Mouse (Mus musculus) cerebellum, adult 18-20 months (tissue): ENCODE measurements around the gene Ovgp1.
"Not testable (repeated sequence)": the region's sequence is repeated elsewhere in the genome, so short reads cannot be mapped to it uniquely, and the experiment has no call there.

Experiments used
- DNase-seq, 2 experiments: peaks; one replicate each; pipeline ENCODE4 v3.0.0; 2021

Gene Ovgp1

DNA sequence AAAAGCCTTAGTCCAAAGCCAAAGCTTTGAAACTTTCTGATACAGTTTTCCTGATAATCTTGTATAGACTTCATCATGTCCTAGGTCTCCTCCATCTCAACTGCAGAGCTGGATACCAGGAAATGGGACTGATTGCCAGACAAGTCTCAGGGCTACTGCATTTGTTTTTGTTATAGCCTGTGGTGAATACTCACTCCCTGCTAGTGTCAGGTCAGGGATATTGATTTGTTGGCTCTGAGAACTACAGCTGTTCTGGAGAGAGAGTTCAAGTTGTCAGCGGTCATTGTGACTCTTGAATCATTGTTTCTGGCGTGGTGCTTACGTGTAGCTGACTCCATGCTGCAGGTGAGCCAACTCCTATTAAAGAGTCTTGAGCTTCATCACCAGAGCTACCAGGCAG lies at the start of gene Ovgp1:
Ovgp1 (plus strand) TSS at position 301 of the 400 bp plus-strand sequence.
- DNase-seq: no peak

DNA sequence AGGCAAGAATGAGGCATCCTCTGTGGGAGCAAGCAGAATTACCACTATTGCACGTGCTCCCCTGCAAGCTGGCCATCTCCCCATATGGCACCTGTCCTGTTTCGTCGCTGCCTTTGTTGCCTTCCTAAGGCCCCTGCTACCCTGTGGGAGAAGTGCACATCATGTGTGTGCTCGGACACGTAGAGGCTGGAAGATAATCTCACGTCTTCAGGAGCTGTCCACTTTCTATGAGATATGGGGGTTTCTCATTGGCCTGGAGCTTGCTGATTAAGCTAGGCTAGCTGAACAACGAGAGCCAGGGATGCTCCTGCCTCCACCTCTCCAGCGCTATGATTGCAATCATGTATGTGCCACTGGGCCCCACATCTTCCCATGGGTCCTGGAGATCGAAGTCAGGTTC lies 48.9 kb upstream of the Ovgp1 start:
- DNase-seq: no peak

DNA sequence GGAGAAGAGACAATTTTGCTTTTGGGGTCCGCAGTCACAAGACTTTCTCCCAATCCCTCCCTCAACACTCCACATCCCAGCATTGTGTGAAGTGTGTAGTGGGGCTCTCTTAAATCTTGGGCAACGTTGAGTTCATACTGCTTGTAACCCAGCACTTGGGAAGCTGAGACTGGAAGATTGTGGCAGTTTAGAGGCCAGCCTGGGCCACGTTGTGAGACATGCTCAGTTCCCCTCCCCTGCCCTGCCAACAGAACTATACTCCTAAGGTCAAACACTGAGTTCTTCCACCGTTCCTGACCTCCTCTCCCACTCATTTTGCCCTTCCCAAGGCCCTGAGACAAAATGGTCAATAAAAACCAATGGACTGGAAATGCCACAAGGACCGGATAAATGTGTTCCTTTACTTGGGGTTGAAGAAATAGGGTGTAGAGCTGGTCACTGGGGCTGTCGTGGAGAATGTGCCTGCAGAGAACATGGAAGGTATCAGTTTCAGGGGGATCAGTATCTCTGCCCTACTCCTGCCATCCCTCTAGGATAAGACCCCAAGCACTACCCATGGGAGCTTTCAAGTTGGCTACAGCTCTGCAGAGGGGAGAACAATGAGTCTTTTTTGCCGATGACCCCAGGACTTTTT lies 45.8 kb upstream of the Ovgp1 start:
- DNase-seq: no peak

DNA sequence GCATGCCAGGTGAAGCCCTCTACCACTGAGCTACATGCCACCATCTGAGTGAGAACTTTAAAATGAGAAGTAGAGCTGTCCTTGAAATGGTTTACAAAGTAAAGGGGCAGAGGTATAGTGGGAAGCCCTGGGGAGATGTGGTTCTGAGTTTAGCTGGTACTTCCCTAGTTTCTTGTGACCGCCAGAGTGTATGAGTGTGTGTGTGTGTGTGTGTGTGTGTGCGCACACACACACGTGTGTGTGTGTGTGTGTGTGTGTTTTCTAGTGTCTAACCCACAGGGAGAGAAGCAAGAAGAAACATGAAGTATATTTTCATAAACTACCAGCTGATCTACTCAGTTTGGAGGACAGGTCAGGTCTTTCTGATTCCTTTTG lies 45.3 kb upstream of the Ovgp1 start:
- no peak for DNase-seq

DNA sequence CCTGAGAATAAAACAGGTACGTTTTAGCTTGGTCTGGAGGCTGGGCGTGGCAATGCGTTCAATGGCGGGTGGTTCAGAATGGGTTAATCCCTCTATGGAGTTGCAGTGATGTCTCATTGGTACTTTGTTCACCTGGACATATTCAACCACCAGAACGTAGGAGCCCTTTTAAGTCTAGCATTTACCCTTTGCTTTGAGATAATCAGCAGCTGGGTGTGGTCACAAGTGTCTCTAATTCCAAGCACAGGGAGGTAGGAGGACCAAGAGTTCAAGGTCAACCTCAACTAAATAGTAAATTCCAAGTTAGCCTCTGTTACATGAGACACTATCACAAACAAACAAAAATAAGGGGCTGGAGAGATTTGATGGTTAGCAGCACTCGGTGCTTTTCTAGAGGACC lies 44.7 kb upstream of the Ovgp1 start:
- DNase-seq: no peak

DNA sequence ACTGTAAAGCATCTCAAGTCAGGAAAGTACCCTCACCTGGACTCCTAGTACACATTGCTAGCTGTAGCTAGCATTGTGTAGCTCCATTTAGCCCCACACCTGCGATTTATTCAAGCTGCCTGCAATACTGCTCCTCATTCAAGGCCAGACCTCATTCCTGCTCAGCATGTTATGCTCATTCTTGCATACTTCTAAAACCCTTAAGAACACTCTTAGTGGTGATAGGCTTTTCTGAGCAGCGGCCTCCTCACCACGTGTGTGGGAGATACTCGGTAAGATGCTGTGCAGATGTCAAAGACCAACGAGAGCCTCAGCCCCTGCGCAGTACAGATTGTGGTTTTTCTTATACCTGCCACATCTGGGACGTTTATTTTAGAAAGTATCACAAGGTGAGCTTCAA lies 43.7 kb upstream of the Ovgp1 start:
- DNase-seq: no peak

DNA sequence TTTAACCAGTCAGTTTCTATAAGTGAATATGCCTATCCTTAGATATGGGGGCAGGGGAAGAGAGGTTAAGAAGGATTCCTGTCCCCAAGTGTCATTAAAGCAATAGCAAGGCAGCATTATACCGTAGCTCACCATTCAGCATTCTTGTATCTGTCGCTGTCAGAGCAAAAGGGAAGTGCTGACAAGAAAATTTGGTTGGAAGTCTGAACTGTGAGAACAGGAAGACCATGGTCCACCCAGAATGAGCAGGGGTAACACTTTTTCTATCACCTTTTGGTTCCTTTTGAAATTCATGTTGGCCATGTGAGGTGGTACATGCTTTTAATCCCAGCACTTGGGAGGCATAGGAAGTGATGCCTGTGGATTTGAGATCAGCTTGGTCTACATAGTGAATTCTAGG lies 42.4 kb upstream of the Ovgp1 start:
- no peak for DNase-seq

DNA sequence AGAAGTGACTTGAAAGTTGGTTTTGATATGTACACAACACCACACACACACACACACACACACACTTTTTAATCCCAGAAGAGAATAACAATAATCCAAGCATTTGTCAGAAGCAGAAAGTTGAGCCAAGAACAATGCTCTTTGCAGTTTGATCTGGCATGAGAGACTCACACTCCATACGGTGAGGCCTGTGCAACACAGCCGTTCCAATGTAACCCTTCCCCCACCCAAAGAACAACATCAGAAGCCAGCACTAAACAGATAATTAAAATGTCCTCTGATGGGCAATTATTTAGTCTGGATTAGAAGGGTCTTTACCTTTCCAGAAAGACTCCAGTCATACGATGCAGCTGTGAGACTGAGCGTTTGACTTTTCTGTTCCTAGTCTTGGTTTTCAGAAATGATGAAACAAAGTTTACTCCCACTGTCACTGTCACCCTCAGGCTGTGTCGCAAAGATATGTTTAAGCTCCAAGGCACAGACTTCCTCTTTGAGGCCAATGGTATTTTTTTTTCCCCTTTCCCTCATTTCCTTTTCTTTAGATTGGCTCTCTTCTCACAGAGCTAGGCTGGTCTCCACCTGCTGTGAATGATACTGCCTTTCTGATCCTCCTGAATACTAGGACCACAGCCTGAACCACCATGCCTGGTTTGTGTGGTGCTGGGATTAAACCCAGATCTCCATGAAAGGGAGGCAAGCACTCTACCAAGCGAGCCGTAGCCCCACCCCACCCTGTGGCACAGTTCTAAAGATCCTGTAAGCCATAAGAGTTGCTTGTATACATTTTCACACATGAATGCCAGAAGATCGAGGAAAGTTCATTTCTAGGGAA lies 41.1 kb upstream of the Ovgp1 start, which contains the start of gene I830077J02Rik:
I830077J02Rik (minus strand) TSS at position 425 of the 832 bp plus-strand sequence.
- DNase-seq: no peak

DNA sequence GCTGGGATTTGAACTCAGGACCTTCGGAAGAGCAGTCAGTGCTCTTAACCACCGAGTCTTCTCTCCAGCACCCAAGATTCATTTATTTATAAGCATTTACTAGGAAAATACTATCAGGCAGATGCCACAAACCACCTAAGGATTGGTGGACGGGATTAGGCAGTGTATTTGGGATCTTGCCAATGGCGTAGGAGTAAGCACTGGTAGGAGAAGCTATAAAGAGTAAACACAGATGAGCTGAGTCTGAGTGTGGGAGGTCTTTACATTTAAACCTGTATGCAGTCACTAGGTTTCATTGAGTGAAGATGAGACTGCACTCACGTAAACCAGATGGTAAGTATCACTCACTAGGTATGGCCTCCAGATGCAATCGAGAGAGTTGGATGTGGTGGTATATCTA lies 39.6 kb upstream of the Ovgp1 start:
- DNase-seq: no peak

DNA sequence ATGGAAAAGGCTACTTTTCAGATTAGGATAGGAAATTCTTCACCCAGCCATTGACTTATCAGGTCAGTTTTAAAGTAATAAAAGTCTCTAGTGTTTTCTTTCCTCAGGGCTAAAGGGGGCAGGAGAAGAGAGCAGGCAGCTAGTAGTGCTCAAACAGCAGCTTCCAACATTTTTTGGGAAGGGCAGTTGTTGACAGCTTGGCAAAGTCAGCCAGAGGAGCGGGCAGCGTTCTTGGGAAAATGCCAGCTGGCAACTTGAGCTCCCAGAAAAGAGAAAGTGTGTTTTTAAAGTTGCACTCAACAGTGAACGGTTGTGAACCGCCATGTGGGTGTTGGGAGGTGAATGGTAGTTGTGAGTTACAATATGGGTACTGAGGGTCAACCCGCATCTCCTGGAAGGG lies 38.5 kb upstream of the Ovgp1 start:
- DNase-seq: peak in 1 of 2 experiments; percentile 8

DNA sequence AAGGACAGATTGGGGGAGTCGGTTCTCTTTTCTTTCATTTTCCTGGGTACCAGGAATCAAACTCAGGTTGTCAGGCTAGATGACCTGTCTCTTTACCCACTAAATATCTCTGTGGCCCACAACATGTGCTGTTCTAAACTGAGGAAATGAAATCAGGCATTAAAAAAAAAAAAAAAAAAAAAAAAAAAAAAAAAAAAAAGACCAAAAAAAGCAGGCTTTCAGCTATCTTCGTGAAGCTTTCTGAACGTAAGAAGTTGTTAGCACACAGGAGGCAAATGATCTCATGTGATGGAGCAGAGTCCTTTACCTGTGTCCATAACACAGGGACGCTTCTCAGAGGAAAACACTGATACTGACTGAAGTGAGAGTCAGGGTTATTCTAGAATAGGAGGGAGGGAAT lies 37.4 kb upstream of the Ovgp1 start:
- DNase-seq: no peak

DNA sequence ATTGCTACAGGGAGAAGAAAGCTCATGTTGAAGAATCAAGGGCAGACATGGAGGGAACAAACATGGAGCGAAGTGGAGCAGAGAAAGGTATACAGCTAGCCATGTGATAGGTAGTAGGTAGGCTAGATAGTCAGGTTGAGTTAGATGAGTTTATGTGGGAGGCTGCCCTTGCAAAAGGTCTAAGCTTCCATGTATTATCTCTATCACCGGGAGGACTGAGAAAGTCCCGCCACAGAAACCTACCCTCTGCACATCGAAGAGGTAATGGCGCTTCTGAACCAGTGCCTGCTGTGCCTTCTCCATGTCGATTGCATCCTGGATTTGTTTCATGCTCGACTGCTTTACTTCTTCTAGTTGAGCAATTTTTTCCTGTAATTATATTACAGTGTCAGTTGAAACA lies 22.2 kb upstream of the Ovgp1 start:
- DNase-seq: no peak

DNA sequence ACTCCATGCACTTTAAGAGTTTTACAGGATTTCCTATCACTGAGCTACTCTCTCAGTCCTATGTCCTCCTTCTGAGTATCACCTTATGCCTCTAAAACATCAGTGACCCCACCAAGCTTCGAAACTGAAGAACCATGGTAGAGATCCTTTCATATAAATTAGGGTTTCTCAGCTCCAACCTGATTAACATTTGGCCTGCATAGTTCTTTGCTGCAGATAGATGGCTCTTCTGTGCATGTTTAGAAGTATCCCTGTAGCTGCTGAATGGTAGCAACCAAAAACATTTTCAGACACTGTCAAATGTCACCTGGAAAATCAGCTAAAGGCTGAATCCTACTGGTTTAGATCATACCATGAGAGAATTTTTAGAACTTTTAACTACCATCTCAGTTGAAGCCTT lies 16.3 kb upstream of the Ovgp1 start:
- no peak for DNase-seq

DNA sequence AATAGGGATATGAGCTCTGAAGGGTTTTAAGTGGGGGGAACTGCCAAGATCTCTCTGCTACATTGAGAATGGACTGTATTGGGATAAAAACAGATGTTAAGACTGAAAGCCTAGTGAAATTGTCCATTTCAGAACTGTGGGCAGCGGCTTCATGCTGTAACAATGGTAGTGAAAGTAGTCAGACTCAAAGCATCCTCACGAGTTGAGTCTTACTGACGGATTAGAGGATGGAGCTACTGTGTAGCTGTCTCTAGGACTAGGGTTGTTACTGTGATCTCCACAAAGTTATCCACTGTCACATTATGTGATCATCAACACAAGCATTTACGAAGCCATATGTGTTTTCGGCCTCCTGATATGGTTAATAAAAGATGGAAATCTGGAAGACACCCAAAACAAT lies 15.3 kb upstream of the Ovgp1 start:
- DNase-seq: no peak

DNA sequence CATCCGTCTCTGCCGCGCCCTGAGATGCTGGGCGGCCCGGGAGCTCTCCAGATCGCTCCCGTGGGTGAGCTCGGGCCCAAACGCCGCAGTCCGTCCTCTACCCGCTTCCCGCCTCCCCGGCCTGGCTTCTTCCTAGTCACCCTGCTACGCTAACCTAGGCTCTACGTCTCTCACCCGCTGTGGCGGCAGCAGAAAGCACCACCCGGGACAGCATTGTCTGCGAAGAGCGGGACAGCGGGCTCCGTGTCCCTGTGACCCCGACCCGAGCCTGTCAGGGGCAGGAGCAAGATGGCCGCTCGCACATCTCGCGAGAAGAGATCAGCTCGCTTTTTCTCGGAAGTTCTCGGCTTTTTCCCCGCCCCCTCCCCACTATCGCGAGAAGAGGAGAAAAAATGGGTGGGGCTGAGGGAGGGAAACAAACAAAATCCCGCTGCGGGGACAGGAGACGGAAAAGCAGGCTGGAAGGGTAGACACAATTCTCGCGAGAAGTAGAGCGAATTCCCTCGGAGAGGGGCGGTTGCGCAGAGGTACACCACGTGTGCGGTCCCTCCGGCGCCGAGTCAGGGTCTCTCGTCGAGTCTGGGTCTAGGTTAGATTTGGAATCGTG lies 14.4 kb upstream of the Ovgp1 start, which contains the start of gene Wdr77:
Wdr77 (plus strand) TSS at position 396 of the 607 bp plus-strand sequence.
- peak; percentile 92 to 93 for DNase-seq

DNA sequence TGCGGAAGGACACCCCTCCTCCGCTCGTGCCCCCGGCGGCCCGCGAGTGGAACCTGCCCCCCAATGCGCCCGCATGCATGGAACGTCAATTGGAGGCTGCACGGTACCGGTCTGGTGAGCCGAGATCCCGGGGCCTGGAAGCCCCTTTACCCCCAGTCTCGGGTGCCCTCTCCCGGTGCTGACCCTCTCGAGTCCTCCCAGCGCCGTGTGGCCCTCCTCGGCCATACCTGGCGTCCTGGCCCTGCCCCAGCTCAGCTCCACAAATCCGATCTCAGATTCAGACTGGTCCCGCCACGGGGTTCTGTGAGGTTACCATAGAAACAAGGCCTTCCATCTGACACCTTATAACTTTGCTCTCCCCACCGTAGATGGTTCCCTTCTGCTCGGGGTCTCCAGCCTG lies 13.9 kb upstream of the Ovgp1 start:
- DNase-seq: no peak

DNA sequence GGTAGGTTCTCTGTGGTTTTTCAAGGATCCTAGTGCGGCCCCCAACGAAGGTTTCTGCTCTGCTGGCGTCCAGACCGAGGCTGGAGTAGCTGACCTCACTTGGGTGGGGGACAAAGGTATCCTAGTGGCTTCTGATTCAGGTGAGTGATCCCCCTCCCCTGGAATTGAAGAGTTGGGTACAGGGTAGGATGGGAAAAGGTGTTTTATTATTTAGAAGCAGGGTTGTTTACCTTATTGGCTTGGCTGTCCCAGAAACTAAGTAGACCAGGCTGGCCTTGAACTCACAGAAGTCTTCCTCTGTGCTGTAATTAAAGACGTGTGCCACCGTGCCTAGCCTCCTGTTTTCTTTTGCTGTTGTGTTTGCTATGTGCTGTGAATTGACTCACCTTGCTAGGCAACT lies 13.5 kb upstream of the Ovgp1 start, which contains the start of gene Atp5f1:
Atp5f1 (minus strand) TSS at position 101 of the 400 bp plus-strand sequence.
- DNase-seq: no peak

DNA sequence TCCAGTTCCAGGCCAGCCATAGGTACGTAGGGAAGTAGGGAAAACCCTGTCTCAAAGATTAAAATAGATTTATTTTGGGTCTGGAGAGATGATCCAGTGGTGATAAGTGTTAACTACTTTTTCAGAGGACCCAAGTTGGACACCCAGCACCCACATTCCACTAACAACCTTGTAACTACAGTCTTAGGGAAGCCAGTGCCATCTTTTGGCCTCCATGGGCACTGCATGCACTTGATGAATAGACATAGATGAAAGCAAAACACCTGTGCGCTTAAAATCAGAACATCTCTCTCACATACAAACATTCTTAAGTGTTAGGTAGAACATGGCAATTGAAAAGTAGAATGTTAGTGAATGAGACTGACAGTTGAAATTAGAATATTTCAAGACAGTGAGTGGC lies 12.8 kb upstream of the Ovgp1 start:
- peak in 1 of 2 experiments; percentile 15 for DNase-seq

DNA sequence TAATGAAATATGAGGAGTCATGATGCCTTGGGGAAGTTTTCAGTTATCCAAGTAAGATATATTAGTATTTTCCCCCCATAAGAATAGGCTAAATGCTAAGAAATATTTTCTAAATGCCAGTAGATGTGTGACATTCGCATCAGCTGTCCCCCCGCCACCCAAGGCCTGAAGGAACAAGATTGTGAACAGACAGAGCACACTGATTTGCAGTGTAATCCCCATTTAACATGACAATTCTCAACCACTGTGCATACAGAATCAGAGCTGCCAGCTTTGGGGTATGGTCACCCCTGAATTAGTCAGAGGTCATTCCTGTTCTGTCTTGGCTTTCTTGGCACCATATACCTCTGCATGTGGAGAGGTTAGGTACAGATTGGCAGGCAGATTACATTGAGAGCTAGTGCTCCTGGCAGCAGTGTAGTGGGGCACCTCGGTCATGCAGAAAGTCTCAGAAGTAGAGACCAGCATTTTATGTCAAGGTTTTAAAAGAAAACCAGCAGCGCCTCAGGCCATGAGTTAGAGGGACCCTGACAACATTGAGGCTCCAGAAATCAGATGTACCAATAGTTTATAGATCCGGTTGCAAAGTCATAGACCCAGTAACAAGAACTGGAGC lies 1.6 kb upstream of the Ovgp1 start:
- no peak for DNase-seq

DNA sequence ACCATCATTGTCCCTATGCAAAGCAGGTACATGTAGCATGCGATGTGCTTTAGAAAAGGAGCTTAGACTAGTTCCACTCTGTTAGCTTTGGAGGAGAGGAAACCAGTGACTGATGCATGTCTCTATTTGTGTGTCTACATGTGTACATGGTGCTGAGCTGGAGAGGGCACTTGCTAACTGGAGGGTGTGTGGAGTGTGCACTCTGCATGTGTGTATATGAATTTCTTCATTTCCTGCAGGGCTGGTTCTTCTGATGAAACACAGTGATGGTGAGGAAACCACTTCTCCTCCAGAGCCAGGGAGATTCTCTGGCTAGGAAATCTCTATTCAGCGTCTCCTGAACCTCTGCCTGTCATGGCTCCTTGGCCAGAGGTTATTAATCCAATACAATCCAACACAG lies 663 bp downstream of the Ovgp1 start:
- no peak for DNase-seq

DNA sequence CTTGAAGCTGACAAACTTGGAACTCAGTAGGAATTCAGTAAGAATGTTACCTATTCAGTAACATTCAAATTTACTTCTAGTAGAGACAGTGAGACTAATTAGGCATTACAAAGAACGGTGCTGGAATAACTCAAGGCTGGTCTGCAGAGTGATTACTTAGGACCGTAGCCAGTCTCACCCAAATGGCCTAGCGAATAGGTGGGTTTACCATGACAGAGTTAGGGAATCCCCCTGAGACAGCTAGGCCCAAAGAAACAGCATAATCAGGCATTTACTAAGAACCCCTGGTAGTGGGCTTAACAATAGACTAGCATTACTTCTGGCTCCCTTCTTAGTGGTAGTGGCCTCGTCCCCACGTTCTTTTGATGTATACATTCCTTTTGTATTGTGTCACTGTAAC lies 16.1 kb downstream of the Ovgp1 start:
- DNase-seq: not testable (repeated sequence)

DNA sequence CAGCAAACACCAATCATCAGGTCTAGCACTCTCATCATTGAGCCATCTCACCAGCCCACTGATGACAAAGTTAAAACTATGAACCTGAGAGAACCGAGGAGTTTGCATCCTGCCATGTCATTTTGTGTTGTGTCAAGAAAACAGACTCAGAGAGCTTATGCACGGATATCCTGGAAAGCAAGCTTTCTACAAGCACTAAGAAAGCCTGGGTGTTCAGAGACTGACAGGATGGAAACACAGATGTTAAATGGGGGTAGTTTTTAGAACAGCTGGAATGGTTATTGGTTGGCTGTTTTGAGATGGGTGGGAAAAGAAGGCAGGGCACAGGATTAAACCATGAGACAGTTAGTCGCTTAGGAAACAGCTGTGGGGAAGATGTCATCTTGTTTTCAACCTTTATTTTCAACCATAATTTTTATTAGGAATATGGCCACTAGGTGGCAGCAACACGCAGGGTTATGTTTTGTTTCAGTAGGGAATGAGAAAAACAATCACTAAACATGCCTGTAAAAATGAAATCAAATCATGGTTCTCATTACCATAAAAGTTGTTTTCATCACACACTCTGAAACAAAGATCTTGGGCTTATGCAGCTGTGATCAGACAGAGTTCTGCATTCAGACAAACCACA lies 18.3 kb downstream of the Ovgp1 start:
- DNase-seq: peak; percentile 38 to 63

DNA sequence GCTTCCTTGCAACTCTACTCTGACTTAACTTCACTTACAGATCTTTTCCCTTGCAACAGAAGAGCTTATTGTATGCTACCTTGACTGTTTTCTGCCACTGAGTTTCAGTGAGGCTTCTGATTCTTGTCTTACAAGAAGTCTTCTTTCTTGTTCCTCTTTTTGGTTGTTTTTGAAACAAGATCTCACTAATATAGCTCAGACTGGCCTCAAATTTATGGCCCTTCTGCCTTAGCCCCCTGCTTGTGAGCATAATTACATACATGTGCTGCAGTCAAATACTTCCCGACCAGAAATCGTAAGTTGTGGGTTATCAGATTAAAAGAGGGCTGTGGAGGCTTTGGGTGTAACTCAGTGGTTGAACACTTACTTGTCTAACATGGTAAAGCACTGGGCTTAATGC lies 21.2 kb downstream of the Ovgp1 start:
- no peak for DNase-seq
